Mouse (Mus musculus) adrenal gland, adult 2 months (tissue): ENCODE data around the gene Lzts2. TPM values are rescaled to one million over a fixed set of nuclear protein-coding genes. Genes with fewer than 3 reads are reported as not detected.

Experiments
- DNase-seq: peaks from one replicate; pipeline ENCODE4 v3.0.0; 2021
- polyA plus RNA-seq: library from polyadenylated mRNA; depleted of rRNA; stranded (reverse); fragments of >200 nt; gene quantifications from 2 replicates; pipeline ENCODE4 v1.2.3, GENCODE M21; 2012
- total RNA-seq, 2 experiments: library from RNA; stranded (reverse); gene quantifications; 2 replicates each; pipeline ENCODE4 v1.2.3; 2021

Lzts2 gene
- total and polyA plus RNA-seq, 3 experiments: 52.8 to 313 (median 111) TPM

- no peak for DNase-seq
Observed at GRCm38 (mm10) chr19:45003740-45004516, 10.3 kb upstream of the Lzts2 start.

GRCm38 (mm10) chr19:45005444-45005843 is 8.8 kb upstream of the Lzts2 start, which contains the start of gene Twnk:
Twnk (plus strand) TSS chr19:45005663.
- peak; percentile 74 for DNase-seq

- peak; percentile 98 for DNase-seq
Observed at GRCm38 (mm10) chr19:45005957-45006712, 8.1 kb upstream of the Lzts2 start, which contains the start of gene Mrpl43. Mrpl43 (minus strand) TSS chr19:45006442.

- peak; percentile 21 for DNase-seq
Observed at GRCm38 (mm10) chr19:45007021-45007420, 7.2 kb upstream of the Lzts2 start.

DNA sequence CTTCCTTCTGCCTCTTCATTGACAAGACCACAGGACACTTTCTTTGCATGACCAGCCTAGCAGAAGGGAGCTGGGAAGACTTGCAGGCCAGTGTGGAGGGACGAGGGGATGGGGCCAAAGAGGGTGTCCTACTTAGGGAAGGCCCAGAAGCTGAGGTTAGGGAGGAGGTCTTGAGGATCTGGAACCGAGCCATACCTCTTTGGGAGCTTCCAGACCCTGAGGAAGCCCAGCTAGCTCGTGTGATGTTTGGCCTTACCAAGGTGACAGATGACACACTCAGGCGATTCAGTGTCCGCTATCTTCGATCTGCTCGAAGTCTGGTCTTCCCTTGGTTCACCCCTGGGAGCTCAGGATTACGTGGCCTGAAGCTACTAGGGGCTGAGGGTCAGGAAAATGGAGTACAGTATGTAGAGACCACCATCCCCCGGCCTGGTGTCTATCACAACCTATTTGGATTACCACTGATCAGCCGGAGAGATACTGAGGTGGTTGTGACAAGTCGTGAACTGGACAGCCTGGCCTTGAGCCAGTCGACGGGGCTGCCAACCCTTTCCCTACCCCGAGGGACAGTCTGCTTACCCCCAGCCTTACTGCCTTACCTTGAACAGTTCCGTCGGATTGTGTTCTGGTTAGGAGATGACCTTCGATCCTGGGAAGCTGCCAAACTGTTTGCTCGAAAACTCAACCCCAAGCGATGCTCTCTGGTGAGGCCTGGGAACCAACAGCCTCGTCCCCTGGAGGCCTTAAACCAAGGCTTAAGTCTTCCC is 6.6 kb upstream of the Lzts2 start:
- DNase-seq: peak; percentile 78

GRCm38 (mm10) chr19:45010646-45011045 is 3.6 kb upstream of the Lzts2 start:
- peak; percentile 80 for DNase-seq

DNA sequence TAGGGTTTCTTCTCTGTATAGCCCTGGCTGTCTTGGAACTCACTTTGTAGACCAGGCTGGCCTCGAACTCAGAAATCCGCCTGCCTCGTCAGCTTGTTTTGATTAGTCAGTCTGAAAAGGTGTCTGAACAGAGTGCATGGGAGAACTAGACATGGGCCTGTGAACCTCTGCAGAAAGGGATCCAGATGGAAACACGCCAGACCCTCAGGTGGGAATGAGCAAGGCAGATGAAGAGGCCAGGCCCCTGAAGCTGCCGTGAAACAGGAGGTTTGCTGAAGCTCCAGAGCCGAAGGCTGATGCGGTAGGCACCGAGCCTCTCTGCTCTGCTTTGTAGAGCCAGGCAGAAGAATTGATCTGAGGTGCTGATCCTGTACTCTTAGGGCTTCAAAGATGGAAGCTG is 2.0 kb upstream of the Lzts2 start:
- DNase-seq: no peak

DNA sequence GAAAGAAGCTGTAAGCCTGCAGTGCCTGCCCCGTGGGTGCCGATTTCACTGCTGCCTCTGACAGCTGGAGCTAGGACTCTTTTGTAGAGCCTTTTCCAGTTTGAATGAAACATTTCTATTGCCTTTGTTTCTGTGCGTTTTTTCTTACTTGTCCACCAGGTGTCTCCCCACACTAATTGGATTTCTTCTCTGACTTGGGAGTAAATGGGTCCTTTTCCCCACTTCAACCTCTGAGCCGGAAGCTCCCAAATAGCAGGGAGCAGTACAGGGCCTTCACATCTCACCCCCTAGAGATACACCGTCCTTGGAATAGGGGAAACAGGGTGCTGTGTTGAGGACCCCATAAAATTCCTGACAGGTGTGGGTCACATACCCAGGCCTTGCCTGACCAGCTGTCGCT is 1.6 kb upstream of the Lzts2 start:
- peak; percentile 34 for DNase-seq

DNA sequence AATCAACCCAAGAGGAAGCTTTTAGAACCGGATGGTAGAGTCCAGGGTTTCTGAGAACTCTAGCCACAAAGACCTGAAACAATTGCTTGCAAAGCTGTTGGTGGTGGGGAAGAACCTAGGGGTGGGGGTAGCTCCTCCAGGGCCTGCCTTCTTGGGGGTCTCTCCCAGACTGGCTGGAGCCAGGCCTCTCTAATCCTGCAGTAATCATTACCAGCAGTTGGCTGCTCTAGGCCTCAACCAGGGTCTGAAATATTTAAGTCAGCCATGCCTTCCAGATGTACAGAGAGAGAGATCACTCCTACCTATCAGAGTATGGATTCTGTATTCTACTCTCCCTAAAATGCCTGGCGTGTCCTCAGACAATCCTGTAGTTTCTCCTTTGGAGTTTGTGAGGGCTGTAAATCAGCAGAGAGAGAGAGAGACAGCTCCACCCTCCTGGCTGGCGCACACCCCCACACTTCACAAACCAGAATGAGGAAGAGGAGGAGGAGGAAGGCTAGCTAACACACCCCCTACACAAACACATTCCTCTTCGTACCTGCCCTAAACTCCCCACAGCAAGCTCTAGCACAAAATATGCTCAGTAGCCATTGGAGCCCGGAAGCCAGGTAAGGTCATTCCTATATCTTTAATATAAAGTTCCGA is 511 bp upstream of the Lzts2 start:
- no peak for DNase-seq

- DNase-seq: peak; percentile 88
Observed at GRCm38 (mm10) chr19:45014981-45015402, 778 bp downstream of the Lzts2 start.

- peak; percentile 84 for DNase-seq
Observed at GRCm38 (mm10) chr19:45015518-45016281, 1.5 kb downstream of the Lzts2 start.

DNA sequence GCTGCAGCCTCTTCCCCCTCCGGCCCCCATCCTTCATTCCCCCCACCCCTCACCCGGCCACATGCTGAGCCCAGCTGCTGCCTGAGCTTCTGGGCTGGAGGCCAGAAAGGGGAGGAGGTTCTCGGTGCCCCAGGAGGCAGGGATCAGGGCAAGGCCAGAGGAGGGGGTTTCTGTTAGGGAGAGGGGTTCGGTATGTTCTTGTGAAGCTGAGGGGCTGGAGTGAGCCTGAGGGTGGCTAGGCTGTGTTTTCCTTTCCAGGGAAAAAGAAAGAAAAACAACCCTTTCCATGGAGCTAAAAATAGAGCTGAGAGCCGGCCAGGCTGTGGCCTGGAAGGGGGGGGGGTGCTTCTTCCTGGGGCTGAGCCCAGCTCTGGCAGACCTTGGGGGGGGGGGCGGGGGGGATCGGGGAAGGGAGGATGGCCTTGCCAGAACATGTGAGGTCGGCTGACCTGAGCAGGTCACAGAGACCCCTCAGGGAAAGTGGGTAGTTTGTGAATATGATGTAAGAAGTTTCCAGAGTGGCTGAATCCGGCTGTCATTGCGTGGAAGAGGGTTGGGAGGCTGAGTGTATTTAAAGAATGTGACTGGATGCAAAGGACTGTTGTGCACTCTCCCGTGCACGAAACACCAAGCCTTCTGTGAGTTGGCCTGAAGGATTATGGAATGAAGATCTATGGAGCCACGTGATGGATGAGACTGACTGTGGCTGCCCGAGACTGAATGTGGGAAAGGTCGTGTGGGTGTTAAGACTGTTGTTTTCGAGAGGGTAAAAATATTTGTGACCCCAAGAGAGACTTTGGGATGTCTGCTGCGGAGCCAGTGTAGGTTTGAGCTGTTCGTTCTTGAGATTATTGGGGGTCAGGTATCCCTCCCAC is 2.4 kb downstream of the Lzts2 start:
- peak; percentile 91 for DNase-seq

- peak; percentile 90 for DNase-seq
Observed at GRCm38 (mm10) chr19:45017216-45017771, 3.1 kb downstream of the Lzts2 start.

GRCm38 (mm10) chr19:45017909-45018308 is 3.7 kb downstream of the Lzts2 start:
- DNase-seq: peak; percentile 97

- DNase-seq: peak; percentile 68
Observed at GRCm38 (mm10) chr19:45018351-45018831, 4.2 kb downstream of the Lzts2 start.

DNA sequence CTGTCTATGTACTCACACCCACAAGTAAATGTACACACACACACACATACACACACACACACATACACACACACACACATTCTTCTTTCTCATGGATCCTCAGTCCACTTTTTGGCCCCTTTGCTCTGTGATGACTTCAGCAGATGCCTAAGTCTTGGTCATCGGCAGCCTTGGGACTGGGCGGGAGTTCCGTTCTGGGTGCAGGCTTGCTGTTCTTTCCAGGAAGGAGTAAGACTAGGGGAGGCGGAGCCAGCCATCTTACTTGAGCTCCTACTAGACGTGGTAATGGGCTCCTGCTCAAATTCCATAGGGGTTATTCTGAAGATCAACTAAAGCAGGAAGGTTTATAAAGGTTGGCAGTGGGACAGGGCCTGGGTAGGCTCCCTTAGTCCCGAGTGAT is 6.1 kb downstream of the Lzts2 start:
- peak; percentile 85 for DNase-seq

DNA sequence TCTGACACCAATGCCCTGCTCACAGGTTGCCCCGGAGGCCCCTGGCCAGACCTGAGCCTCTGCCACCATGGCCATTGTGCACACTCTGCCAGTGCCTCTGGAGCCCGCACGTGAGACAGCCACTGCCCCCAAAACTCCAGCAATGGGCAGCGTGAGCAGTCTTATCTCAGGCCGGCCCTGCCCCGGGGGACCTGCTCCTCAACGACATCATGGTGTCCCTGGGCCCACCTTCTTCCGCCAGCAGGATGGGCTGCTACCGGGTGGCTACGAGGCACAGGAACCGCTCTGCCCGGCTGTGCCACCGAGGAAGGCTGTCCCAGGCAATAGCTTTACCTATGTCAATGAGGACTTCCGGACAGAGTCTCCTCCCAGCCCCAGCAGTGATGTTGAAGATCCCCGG is 7.1 kb downstream of the Lzts2 start:
- no peak for DNase-seq

DNA sequence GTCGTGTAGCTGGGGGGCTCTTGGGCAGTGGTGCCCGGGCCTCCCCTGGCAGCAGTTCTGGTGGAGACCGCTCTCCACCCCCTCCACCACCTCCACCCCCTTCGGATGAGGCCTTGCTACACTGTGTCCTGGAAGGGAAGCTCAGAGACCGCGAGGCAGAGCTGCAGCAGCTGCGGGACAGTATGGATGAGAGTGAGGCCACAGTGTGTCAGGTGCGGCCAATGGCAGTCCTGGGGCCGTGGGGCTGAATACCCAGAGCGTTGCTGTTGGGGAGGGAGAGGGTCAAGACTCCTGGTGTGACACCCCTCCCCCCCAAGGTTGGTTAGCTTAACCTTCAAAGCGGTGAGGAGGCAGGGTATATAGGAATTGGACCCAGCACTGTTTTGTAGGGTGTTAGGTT is 9.8 kb downstream of the Lzts2 start:
- no peak for DNase-seq

GRCm38 (mm10) chr19:45024775-45025174 is 10.6 kb downstream of the Lzts2 start:
- no peak for DNase-seq
